Mouse (Mus musculus): ENCODE results near the gene Eng. TPM values are rescaled to one million over a fixed set of nuclear protein-coding genes. Genes with fewer than 3 reads are reported as not detected.

Gene Eng
- total and polyA plus RNA-seq, 3 experiments, result 0.08 to 0.47 (median 0.13) TPM

DNA sequence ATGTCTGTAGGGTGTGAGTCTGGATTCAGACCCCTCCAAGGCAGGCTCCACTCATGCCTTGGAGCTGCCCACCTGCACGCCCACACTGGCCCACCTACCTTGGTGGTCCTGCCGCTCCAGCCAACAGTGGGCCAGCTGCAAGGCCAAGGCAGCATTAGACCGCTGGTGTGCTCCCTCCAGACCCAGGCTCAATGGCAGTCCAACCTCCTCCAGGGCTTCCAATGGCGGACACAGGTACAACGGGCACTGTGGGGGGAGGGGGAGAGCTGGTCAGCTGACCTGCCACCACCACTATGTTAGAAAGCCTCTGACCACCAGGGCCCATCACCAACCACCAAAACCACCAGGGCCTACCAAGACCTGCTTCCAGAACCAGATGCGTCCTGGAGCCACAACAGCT, 40.2 kb downstream of the Eng start:
- no peak overlapping the region for H3K9ac ChIP-seq (ENCODE audit: insufficient read depth, low read depth)
- dilution Hi-C loops (cut with MboI; ENCODE audit: extremely low pct_ligation_motif_present, extremely low pct_unique_long_range_greater_than_20kb, low sequenced_read_pairs) (no loop called here), in situ Hi-C loops (cut with MboI; ENCODE audit: low pct_ligation_motif_present, low pct_unique_long_range_greater_than_20kb, low sequenced_read_pairs) (no loop called here)
- H3K36me3 ChIP-seq (replicated peaks in 1 of 2; ENCODE audit: control insufficient read depth in 1 of 2, insufficient read depth in 1 of 2, low read length in 1 of 2), result peaks cover 62 to 89% of the 10 kb centered on the region in 2 experiments
- H3K9me3 ChIP-seq (replicated peaks; ENCODE audit: low read length), result no peaks in the 10 kb centered on the region
- H3K79me2 ChIP-seq (replicated peaks; ENCODE audit: control insufficient read depth, extremely low read depth, insufficient read depth, poor library complexity, severe bottlenecking), result no peaks in the 10 kb centered on the region
- H3K4me2 ChIP-seq (ENCODE audit: insufficient read depth, low read depth, poor library complexity, severe bottlenecking), result no peak overlapping the region
- peaks cover 6 to 21% of the 10 kb centered on the region in 2 experiments; a peak in 2 of 4 replicates for H3K4me1 ChIP-seq (ENCODE audit: control insufficient read depth in 1 of 2, insufficient read depth in 2 of 2)
- TF ChIP-seq GABPA (IDR thresholded peaks at IDR 0.05; ENCODE audit: insufficient replicate concordance, low read depth, low read length), result no peak
- TF ChIP-seq TCF12 (IDR thresholded peaks at IDR 0.05; ENCODE audit: low read depth, low read length), result no peak
- TF ChIP-seq MYC (IDR thresholded peaks at IDR 0.05; ENCODE audit: low read depth, low read length), result no peak
- no peak for TF ChIP-seq EP300 (IDR thresholded peaks at IDR 0.05; ENCODE audit: low read length)
- TF ChIP-seq USF1 (IDR thresholded peaks at IDR 0.05; ENCODE audit: low read depth, low read length), result no peak
- H3K4me3 ChIP-seq (replicated peaks in 1 of 3; ENCODE audit: low read depth in 2 of 3, low read length in 2 of 3, poor library complexity in 1 of 3), result no peak overlapping the region
- H3K27ac ChIP-seq (ENCODE audit: insufficient read depth, low read depth), result no peak overlapping the region
- no peak for DNase-seq (ENCODE audit: extremely low read depth)
- no peaks in the 10 kb centered on the region for H3K27me3 ChIP-seq (replicated peaks)

GRCm38 (mm10) chr2:32687562-32687961, 41.2 kb downstream of the Eng start:
- no peaks in the 10 kb centered on the region for H3K9me3 ChIP-seq (replicated peaks; ENCODE audit: low read length)
- H3K79me2 ChIP-seq (replicated peaks; ENCODE audit: control insufficient read depth, extremely low read depth, insufficient read depth, poor library complexity, severe bottlenecking), result peaks cover 2% of the 10 kb centered on the region; the same call in 1 of the 2 replicates
- H3K27me3 ChIP-seq (replicated peaks), result no peaks in the 10 kb centered on the region
- H3K4me3 ChIP-seq (replicated peaks in 1 of 3; ENCODE audit: low read depth in 2 of 3, low read length in 2 of 3, poor library complexity in 1 of 3), result no peak overlapping the region
- DNase-seq (ENCODE audit: extremely low read depth), result no peak
- no peak for TF ChIP-seq MYC (IDR thresholded peaks at IDR 0.05; ENCODE audit: low read depth, low read length)
- TF ChIP-seq CHD2 (IDR thresholded peaks at IDR 0.05; ENCODE audit: low read length), result no peak
- no peak for TF ChIP-seq USF2 (conservative IDR thresholded peaks at IDR 0.05; ENCODE audit: low read depth, low read length)
- TF ChIP-seq MAFK (IDR thresholded peaks at IDR 0.05; ENCODE audit: insufficient replicate concordance, low read length), result no peak
- TF ChIP-seq MAZ (IDR thresholded peaks at IDR 0.05; ENCODE audit: low read depth, low read length), result no peak
- no peak for TF ChIP-seq MXI1 (IDR thresholded peaks at IDR 0.05; ENCODE audit: low read depth, low read length)
- TF ChIP-seq E2F4 (IDR thresholded peaks at IDR 0.05; ENCODE audit: insufficient replicate concordance, low read depth, low read length), result no peak
- TF ChIP-seq KAT2A (IDR thresholded peaks at IDR 0.05; ENCODE audit: insufficient replicate concordance, low read length), result no peak
- no peak for TF ChIP-seq POLR2AphosphoS2 (IDR thresholded peaks at IDR 0.05; ENCODE audit: low read depth, low read length)
- no peak for TF ChIP-seq PAX5 (IDR thresholded peaks at IDR 0.05; ENCODE audit: low read length)
- TF ChIP-seq ZNF384 (IDR thresholded peaks at IDR 0.05; ENCODE audit: low read depth, low read length), result no peak
- TF ChIP-seq USF1 (IDR thresholded peaks at IDR 0.05; ENCODE audit: low read depth, low read length), result no peak
- no peak for TF ChIP-seq TBP (conservative IDR thresholded peaks at IDR 0.05; ENCODE audit: low read depth, low read length)
- TF ChIP-seq TCF12 (IDR thresholded peaks at IDR 0.05; ENCODE audit: low read depth, low read length), result no peak
- no peak for TF ChIP-seq GABPA (IDR thresholded peaks at IDR 0.05; ENCODE audit: insufficient replicate concordance, low read depth, low read length)
- no peak for TF ChIP-seq NELFE (IDR thresholded peaks at IDR 0.05; ENCODE audit: low read depth, low read length)
- TF ChIP-seq HCFC1 (IDR thresholded peaks at IDR 0.05; ENCODE audit: low read depth, low read length), result no peak
- TF ChIP-seq JUN (IDR thresholded peaks at IDR 0.05; ENCODE audit: insufficient read depth, low read depth, low read length), result no peak
- TF ChIP-seq ELF1 (IDR thresholded peaks at IDR 0.05; ENCODE audit: low read depth, low read length), result no peak
- TF ChIP-seq RAD21 (IDR thresholded peaks at IDR 0.05; ENCODE audit: low read depth, low read length), result no peak
- no peak overlapping the region for H3K9ac ChIP-seq (ENCODE audit: insufficient read depth, low read depth)
- peaks cover 9 to 23% of the 10 kb centered on the region in 2 experiments for H3K4me1 ChIP-seq (ENCODE audit: control insufficient read depth in 1 of 2, insufficient read depth in 2 of 2)
- dilution Hi-C loops (cut with MboI; ENCODE audit: extremely low pct_ligation_motif_present, extremely low pct_unique_long_range_greater_than_20kb, low sequenced_read_pairs), result no loop called here
- no peak overlapping the region for H3K4me2 ChIP-seq (ENCODE audit: insufficient read depth, low read depth, poor library complexity, severe bottlenecking)
- peaks cover 61 to 87% of the 10 kb centered on the region in 2 experiments for H3K36me3 ChIP-seq (replicated peaks in 1 of 2; ENCODE audit: control insufficient read depth in 1 of 2, insufficient read depth in 1 of 2, low read length in 1 of 2)
- H3K27ac ChIP-seq (ENCODE audit: insufficient read depth, low read depth), result no peak overlapping the region
- in situ Hi-C loops (cut with MboI; ENCODE audit: low pct_ligation_motif_present, low pct_unique_long_range_greater_than_20kb, low sequenced_read_pairs), result no loop called here
